7 mouse cellular contexts compared by ENCODE assay signal in the genomic region with DNA sequence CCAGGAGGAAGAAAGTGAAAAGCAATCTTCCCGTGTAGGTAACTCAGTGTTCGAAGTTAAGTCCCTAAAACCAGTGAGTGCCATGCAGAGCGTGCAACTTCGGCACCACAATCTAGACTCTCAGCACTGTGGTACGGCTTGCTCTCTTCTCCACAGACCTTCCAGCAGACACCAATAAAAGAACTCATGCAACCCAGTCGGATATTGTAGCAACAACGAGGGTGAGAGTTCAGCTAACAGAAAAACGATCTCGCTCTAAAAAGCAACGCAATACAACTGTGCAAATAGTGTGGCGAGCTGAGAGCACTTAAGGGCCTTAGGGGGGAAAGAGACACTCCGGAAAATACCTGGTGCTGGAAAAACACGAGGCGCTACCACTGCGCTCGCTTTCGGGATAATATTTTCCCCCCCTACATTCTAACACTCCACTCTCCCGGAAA. TPM values are rescaled to one million over a fixed set of nuclear protein-coding genes. Genes with fewer than 3 reads are reported as not detected.
DNase-seq lines count a peak whose midpoint lies in the region; ATAC-seq and TF ChIP-seq lines count a peak whose summit lies in the region.

No protein-coding gene starts in this region.

- peak; percentile 15 to 18 for DNase-seq in left cerebral cortex, postnatal 36 days (ENCODE audit: low spot score in 2 of 2)
- DNase-seq in left cerebral cortex, postnatal 4 days, result no peak
- peak; percentile 17 to 35 for DNase-seq in adrenal gland, postnatal 36 days
- DNase-seq in liver, result peak; percentile 27
- no peak for DNase-seq in midbrain, postnatal 0 days (ENCODE audit: low spot score)
- DNase-seq in layer of hippocampus, postnatal 25 days (ENCODE audit: extremely low spot score in 1 of 2, low spot score in 1 of 2), result no peak

- H3K4me1 ChIP-seq in forebrain, embryonic 16.5 days (replicated peaks; ENCODE audit: control insufficient read depth, insufficient read depth, low read length), result peaks cover 32% of the 10 kb centered on the region
- H3K4me1 ChIP-seq in midbrain, postnatal 0 days (ENCODE audit: insufficient read depth, low read length), result peaks cover 9% of the 10 kb centered on the region; the same call in 1 of the 2 replicates

- under 1% methylated on average over 18 of the region's 18 CpGs for WGBS in forebrain, embryonic 16.5 days
- WGBS in midbrain, postnatal 0 days, result under 1% methylated on average over 18 of the region's 18 CpGs

- peak overlapping the region; percentile 97 for H3K4me3 ChIP-seq in forebrain, embryonic 16.5 days (replicated peaks; ENCODE audit: low read length)
- peak overlapping the region; percentile 99 for H3K4me3 ChIP-seq in midbrain, postnatal 0 days (ENCODE audit: low read depth, low read length)

- intact Hi-C loops in left cerebral cortex, postnatal 36 days (cut with DNase I), result loop anchor here (10.0 kb wide), 1 partner anchor 396 kb away; no protein-coding TSS in a partner anchor
- intact Hi-C loops in left cerebral cortex, postnatal 4 days (cut with DNase I), result no loop called here

- H3K27me3 ChIP-seq in forebrain, embryonic 16.5 days (replicated peaks; ENCODE audit: control insufficient read depth, insufficient read depth, low read length), result no peaks in the 10 kb centered on the region
- H3K27me3 ChIP-seq in midbrain, postnatal 0 days (ENCODE audit: insufficient read depth, low read length), result no peaks in the 10 kb centered on the region

- H3K36me3 ChIP-seq in forebrain, embryonic 16.5 days (ENCODE audit: control insufficient read depth, insufficient read depth), result no peaks in the 10 kb centered on the region
- H3K36me3 ChIP-seq in midbrain, postnatal 0 days (ENCODE audit: insufficient read depth, low read length), result no peaks in the 10 kb centered on the region

- no peak for ATAC-seq in forebrain, embryonic 16.5 days
- ATAC-seq in midbrain, postnatal 0 days (ENCODE audit: low FRiP score), result no peak

- peak overlapping the region; percentile 99 for H3K27ac ChIP-seq in forebrain, embryonic 16.5 days (ENCODE audit: low read length)
- peak overlapping the region; percentile 94 for H3K27ac ChIP-seq in midbrain, postnatal 0 days (ENCODE audit: low read depth, low read length)

- H3K9ac ChIP-seq in forebrain, embryonic 16.5 days (replicated peaks; ENCODE audit: low read depth, low read length), result peak overlapping the region; percentile 97
- peak overlapping the region; percentile 95 for H3K9ac ChIP-seq in midbrain, postnatal 0 days (replicated peaks; ENCODE audit: low read length, poor library complexity, severe bottlenecking)

- no peaks in the 10 kb centered on the region for H3K9me3 ChIP-seq in forebrain, embryonic 16.5 days (ENCODE audit: control insufficient read depth, low read length)
- no peaks in the 10 kb centered on the region for H3K9me3 ChIP-seq in midbrain, postnatal 0 days (ENCODE audit: low read length)

- peak overlapping the region; percentile 74 for H3K4me2 ChIP-seq in forebrain, embryonic 16.5 days (ENCODE audit: low read length)
- H3K4me2 ChIP-seq in midbrain, postnatal 0 days (ENCODE audit: low read depth, low read length, poor library complexity, severe bottlenecking), result peak overlapping the region; percentile 67

- TF ChIP-seq CTCF in midbrain, postnatal 0 days (IDR thresholded peaks at IDR 0.05), result no peak

RNA-seq across cellular contexts. Expression of a gene that starts 1.3 kb away (rescaled TPM):
- 10 to 100 TPM; 84.8 to 87.6 TPM for total RNA-seq in left cerebral cortex, postnatal 36 days (2021)
- 100 to 1,000 TPM; 110 to 112 TPM for total RNA-seq in left cerebral cortex, postnatal 4 days (2021)
- total RNA-seq in adrenal gland, postnatal 36 days (2021), result 100 to 1,000 TPM; 133 to 140 TPM
- 74.6 and 85.8 TPM in 2 replicates for polyA plus RNA-seq in forebrain, embryonic 16.5 days (2015; fragmentation: Nextera tagmentation; extraction: Ambion mirVana)
- total RNA-seq in midbrain, postnatal 0 days (2014; rRNA removed), result 93.4 and 94.0 TPM in 2 replicates
- polyA plus RNA-seq in midbrain, postnatal 0 days (2015; fragmentation: Nextera tagmentation; extraction: Ambion mirVana), result 50.9 and 56.6 TPM in 2 replicates
- total RNA-seq in layer of hippocampus, postnatal 25 days (2021), result 10 to 100 TPM; 81.8 to 83.6 TPM

Comparison
In these comparisons a context has a peak if more than half of its experiments do, and no peak if none do; other contexts are left out.
1. DNase-seq: peak in left cerebral cortex, postnatal 36 days (2 of 2), adrenal gland, postnatal 36 days (2 of 2) and liver (single experiment); none in left cerebral cortex, postnatal 4 days (single experiment), midbrain, postnatal 0 days (single experiment) and layer of hippocampus, postnatal 25 days (0 of 2).